Mouse (Mus musculus) neutrophil, adult 5-6 weeks (primary cell): ENCODE data around the gene Abhd17a. TPM values are rescaled to one million over a fixed set of nuclear protein-coding genes. Genes with fewer than 3 reads are reported as not detected.

ENCODE experiments used
- ATAC-seq: fragments of 151-379, 151-347 bp; 2 replicates; pipeline ENCODE4 v1.8.0; 2017; ENCODE audit warnings: mild to moderate bottlenecking, moderate TSS enrichment; ENCODE audit not compliant: insufficient number of reproducible peaks, poor library complexity, low FRiP score, severe bottlenecking; ENCODE audit errors: extremely low read depth
- total RNA-seq: library from RNA; stranded (forward); fragments of 200-1000 nt; gene quantifications from 2 replicates; pipeline ENCODE4 v1.2.3, GENCODE M21; 2017

The Abhd17a gene
- total RNA-seq = 26.4 and 33.0 TPM in 2 replicates

DNA sequence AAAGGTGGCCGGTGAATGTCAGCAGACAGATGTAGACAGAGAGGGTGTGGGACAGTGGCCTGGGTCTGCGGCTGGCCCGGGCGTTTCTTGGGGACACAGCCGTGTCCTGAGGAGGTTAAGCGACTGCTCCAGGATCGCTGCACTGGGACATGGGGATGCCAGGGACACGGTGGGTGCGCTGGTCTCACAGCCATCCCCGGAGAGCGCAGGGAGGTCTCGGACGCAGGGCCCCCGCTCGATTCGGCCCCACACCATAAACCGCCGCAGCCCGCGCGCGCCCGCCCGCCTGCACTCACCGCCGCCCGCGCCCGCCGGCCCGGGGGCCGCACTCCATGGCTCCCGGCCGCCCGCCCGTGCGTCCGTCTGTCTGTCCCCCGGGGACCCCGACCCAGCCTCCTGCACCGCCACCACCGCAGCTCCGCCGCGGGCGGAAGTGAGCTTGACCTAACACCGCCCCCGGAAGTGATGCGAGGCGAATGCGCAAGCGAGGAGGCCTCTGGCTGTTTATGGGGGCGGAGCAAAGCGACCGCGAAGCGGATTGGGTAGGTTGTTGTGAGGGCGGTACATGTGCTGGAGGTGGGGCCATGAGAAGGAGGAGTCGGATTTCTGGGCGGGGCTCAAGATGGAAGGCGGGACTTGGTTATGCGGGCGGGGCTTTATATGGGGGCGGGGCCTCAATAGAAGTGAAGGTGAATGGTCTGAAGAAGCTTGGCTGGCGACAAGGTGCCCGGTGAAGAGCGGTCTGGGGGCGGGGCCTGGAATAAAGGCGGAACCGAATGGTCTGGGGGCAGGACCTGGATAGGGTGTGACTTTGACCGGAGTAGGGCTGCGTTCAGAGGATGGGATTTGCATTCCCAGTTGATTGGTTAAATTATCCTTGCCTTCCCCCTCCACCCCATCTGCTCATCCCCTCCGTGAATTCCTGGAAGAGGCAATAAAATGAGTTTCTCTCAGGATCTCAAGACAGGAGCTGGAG is at the start of gene Abhd17a:
TSS of gene Abhd17a (minus strand) at position 463 of the 976 bp plus-strand sequence.
- ATAC-seq = peak; percentile 93

DNA sequence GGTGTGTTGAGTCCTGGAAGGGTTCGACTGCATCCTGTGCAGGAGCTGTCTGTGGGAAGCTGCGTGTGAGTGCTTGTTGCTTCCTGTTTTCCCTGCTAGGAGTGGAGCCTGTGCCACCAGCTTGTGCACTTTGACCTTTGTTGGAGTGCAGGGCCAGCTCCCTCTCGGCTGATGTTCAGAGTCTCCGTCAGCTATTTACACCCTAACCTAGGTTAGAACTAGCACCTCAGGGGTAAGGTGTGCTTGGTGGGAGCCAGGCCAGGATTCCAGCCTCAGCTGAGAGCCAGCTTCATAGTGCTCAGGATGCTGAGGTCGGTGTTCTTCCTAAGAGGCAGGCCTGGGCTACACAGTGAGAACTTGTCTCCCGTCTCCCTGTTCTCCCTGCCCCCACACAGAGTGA is 45.2 kb upstream of the Abhd17a start:
- no peak for ATAC-seq

DNA sequence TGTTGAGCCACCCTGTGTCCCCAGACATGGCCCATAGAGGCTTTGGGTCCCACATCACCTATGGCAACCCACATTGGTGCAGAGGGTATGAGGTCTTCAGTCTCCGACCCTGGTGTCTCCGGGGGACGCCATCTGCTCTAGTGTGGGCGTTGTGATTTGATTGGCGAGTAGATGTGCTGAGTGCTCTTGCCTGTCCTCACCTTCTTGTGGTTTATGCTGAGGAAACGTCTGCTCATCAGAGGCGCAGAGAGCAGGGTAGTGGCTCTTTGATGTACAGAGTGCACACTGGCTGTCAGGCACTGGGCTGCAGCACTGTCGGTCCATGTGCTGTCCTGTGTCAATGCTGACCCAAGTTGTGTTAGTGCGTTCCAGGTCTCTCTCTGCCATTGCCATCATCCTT is 38.8 kb upstream of the Abhd17a start:
- ATAC-seq = peak; percentile 4; the same call in 1 of the 2 replicates

DNA sequence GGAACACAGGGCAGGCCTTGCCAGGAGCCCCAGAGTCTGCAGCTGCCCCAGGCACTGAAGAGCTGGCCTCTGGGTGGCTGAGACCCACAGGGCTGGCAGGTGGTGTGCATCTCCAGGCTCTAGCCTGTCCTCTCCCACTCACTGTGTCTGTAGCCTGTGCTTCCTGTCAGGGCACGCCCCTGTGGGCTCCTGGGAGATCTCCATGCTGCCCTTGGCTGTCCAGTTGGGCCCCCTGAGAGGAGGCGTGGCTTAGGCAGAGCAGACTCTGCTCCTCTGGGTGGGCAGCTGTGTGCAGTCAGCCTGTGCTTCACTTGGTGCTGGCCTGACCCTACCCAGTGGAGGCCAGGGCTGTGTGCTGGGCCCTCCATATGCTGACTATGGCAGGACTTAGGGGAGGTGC is 37.5 kb upstream of the Abhd17a start:
- ATAC-seq = no peak

DNA sequence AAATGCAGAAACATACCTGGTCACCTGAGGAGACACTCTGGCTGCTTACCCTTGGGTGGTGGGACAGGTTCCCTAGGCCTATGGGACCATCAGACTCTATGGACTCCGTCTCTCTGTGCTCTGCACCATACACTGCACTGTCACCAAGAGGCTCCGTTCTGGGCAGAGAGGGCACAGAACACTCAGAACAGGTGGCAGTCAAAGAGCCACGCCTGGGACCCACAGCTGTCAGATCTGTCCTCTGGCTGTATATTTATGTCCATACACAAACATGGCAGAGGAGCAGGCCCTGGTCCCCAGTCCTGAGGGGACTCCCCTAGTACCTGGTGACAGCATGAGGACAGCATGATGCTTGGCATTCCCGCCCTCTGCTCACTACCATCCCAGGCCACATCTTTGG is 35.6 kb upstream of the Abhd17a start:
- no peak for ATAC-seq

DNA sequence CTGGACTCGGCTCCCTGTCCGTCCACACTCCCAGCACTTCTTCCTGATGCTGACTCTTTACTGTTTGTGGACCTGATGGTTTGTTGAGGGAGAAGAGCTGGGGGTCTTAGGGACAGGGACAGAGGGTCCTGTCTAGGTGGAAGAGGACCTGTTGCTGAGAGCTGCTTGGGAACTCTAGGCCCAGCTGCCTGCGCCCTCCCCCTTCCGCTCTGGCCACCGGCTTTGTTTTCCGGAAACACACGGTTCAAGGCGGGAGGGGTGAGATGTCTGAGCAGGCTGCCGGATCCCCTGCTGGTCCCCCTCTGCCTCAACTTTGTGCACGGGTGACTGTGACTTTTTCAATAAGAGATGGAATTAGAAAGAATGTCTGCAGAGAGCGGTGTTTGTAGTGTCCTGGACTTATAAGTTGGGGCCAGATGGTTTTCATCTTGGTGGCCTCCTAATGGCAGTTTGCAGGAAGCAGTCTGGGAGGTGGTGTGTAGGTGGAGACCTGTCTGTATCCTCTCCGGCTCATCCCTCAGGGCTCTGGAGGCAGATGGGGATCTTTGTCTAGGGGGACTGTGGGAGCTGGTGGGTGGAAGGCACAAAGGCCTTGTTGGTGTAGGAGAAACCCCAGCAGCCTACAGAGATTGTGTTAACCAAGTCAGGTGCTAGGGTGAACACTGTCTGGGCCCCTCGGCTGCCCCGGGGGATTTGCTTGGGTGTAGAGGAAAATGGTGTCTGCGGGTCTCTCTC is 33.5 kb upstream of the Abhd17a start:
- 0 out of 2 replicates have a peak, but pooled peaks have one; percentile 4 for ATAC-seq

DNA sequence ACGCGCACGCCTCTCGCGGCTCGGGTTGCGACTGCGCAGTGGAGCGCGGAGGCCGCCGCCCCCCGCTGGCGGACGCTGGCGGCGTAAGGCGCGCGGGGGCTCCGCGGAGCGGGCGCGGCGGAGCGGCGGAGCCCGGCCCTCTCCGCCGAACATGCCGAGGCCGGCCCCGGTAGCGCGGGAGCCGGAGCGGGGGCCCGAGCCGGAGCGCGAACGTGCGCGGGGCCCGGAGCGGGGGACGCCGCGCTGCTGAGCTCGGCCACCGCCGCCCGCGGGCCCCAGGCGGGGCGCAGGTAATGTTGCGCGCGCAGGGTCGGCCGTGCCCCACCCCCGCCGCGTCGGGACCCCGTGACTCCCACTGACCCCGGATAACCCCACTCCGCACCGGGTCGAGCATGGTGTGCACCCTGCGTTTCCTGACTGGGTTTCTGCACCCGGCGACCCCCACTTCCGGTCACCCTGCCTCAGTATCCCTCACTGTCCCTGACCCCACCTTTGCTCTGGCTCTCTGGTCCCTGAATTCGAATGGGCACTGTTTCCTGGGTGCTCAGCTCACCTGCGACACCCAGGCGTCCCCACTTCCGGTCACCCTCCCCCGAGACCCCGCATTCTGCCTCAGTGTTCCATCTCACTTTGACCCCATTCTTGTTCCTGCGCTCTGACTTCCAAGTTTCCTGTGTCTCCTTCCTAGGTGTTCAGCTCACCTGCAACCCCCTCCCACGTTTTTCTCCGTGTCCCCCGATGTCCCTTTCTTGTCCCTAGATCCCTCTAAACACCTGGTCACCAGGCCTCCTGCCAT is 32.7 kb upstream of the Abhd17a start, which contains the start of gene Csnk1g2:
TSS of gene Csnk1g2 (plus strand) at position 178 of the 796 bp plus-strand sequence.
- no peak for ATAC-seq

DNA sequence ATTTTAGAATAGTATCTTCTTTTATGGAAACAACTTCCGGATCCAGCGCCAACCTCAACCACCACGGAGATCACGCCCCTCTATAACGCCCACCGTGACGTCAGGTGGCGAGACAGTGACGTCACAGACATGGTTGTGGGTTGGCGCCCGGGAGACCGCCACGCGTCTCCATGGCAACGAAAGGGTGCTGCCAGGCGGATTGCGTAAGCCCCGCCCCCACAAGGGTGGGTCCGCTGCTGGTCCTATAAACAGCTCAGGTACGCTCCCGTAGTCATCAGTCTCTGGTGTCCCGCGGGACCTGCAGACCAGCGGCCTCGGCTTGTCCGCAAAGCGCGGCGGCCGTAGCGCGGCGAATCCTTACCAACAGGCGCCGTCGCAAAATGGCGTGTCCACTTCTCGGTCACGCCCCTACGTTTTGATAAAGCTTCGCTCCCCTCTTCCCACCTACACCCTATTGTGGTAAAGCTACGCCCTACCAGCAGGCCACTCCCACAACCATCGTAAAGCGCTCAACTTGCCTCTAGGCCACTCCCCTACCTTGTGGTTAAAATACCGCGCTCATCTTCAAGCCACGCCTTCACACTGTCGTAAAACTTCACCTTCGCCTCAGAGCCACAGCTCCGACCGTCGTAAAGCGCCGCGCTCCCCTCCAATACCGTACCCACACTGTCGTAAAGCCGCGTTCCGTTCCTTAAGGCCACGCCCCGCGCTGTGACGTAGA is 32.0 kb upstream of the Abhd17a start:
- peak; percentile 84 for ATAC-seq

DNA sequence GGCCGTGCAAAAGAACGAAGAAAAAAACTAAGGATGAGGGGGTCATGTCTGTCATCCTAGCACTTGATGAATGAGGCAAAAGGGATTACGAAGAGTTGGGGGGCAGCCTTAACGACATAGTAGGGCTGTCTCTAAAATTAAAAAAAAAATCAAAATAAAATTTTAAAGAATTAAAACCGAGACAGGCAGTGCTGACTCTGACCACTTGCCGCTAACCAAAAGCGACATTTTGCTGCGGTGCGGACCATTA is 31.5 kb upstream of the Abhd17a start:
- no peak for ATAC-seq

DNA sequence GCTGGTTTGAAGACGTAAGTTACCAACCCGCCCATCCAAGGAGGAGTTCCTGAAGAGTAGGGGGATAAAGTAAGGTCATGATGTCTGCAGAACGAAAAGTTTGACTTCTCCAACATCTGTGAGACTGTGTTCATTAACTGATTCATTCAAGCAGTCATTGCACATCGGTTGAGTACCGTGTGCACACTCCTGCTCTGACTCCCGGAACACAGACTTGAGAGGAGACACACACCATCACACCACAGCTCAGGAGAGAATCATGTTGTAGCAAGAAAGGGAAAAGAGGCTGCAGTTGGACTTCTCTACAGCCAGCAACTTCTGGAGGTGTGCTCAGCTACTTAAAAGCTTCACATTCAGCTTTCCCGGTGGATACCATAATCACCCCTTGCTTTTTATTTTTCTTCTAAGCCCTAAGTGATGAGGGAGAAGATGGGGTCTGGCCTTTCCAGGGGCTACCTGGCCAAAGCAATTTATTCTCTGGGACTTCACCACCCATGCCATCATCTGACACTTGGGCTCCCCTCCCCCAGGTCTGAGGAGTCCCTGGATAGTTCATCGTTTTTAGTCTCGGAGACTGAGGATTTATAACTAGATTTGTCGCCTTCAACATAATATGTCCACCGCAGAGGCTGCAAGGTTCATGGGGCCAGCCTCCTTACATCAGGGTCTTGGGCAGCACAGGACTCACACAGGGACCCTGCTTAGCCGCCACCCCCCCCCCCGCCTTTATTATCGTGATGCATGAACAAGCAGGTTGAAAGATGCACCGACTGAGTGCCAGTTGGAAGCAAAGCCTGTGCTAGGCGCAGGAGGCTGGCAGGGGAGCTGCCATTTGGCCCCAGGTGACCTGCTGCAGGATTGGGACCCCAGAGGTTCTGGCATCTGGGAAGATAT is 30.9 kb upstream of the Abhd17a start:
- ATAC-seq = no peak

DNA sequence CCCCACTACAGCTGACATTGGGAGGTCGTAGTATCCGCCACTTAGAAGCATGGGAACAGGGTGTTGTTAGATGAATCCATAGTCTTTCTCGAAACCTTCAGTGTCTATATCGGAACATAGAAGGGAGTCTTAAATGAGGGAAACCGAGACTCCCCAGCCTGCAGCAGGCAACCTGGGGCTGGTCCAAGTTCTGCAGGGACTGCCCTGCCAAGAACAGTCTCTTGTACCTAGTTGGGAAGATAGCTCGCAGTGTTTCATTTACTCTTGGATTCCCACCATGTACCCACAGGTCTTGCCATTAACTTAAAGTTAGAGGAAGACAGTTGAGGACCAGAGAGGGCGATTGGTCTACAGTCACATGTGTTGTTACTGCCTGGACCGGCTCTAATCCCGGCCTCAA is 30.2 kb upstream of the Abhd17a start:
- no peak for ATAC-seq

DNA sequence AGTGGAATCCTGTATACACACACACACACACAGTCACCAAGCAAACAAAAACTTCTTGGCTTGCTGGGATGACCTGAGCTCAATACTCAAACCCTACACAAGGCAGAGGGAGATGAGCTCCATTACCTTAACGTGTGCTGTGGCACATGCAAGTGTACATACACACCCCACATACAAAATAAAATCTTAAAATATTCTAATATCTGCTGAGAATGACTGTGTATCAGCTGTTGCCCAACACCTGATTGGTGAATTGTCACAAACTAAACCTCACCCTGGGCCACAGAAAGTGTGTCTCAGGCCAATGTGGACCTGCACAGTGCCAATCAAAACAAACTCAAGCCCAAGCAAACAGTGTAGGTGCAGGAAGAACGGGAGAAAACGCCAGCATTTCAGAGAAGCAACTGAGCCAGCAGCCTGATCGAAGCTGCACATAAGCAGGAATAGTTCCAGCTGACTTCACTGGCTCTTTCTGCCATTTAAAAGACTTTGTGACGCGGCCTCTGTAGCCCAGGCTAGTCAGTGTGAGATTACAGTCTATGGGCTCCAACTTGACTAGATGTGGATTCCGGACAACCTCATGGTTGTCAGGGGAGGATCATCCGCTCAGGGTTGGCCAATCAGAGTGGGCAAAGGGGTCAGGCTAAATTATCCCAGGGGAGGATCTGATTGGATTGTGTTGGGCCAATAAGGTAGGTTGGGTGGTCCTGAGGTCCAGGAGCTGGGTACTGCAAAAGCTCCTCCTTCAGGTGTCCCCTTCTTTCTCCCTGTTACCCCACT is 29.5 kb upstream of the Abhd17a start:
- ATAC-seq = no peak

DNA sequence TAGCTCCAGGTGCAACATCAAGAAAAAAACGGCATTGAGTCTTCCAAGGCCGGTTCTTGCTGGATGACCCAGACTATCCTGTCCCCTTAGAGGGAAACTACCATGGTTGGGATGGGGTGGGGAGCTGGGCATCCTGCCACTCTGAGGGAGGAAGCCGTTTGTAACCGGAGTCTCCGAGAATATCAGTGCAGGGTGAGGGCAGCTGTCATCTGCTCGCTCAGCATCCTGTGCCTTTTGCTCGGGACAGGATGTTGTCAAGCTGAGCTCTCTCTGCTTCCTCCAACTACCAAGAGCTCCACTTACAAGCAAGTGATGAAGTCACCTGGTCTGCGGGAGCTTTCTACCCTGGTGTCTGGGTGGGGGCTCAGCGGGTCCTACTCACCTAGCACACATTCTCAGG is 28.0 kb upstream of the Abhd17a start:
- peak; percentile 13; the same call in 1 of the 2 replicates for ATAC-seq

DNA sequence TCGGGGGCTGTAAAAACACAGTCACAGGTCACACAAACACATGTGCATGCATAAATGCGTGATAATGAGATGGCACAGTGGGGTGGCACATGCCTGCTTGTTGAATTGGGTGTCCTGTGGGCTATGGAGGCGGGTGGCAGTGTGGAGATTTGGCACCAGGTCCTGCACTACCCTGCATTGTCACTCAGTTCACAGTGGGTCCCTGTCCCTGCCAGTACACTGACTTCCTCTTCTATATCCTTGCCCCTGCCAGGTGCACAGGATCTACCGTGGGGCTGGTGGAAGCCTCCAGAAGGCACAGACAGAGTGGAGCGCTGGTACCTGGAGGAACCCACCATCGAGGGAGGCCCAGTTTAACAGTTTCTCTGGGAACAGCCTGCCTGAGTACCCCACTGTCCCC is 24.2 kb upstream of the Abhd17a start:
- no peak for ATAC-seq

DNA sequence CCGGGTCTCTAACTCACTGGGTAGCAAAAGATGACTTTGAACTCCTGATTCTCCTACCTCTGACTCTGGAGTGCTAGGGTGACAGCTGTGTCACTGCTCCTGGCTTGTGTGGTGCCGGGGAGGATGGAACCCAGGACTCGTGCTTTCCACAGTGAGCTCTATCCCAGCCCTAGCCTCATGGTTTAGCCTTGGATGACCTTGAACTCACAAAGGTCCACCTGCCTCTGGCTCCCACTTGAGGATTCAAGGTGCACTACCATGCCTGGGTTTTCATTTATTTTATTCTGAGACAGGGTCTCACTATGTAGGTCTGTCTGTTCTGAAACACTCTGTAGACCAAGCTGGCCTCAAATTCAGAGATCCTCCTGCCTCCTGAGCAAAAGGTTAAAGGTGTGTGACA is 23.7 kb upstream of the Abhd17a start:
- ATAC-seq = no peak

DNA sequence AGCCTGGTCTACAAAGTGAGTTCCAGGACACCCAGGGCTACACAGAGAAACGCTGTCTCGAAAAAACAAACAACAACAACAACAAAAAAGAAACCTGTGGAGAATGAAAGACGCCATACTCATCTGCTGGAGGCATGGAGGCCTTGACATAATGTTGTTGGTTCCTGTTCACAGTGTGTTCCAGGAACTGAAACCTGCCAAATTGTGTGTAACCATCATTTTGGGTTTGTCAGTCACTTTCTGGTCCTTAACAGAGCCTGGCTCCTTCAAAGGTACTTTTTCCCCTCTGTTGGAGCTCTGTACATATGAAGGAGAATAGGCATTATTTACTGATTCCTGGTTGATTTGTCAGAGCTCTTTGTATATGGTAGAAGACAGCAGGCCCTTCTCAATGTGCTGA is 21.8 kb upstream of the Abhd17a start:
- ATAC-seq = no peak

DNA sequence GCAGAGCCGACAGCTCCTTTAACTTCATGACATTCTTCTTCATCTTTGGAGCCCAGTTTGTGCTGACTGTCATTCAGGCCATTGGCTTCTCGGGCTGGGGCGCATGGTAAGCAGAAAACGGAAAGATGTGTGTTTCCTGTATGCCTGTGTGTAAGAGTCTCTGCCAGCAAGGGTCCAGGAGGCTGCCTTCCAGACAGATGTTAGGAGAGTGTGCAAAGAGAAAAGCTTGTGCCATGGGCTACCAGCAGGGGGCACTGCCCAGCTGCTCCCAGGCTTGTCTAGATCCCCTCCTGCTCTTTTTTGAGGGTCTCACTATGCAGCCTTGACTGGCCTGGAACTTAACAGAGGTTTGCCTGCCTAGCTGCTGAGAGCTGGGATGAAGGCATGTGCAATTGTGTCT is 20.9 kb upstream of the Abhd17a start:
- peak; percentile 28; the same call in 1 of the 2 replicates for ATAC-seq
